22 mouse cellular contexts compared by ENCODE assay signal in the genomic region with DNA sequence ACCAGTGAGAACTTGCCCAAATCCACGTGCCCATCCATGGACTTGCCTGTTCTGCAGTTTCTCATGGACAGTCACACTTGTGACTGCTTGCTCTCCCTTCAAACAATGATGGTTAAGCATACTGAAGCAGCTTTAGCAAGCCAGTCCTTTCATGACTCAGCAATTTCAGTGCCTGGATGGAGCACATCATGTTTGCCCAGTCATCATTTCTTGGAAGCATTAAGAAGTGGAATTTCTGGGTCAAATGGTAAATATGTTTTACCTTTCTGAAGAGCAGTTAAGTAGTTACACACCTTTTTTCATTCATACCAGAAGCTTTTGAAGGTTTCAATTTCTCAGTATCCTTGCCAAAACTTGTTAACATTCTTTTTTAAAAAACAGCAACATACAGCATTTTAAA.
A peak's percentile ranks its signal among the peaks of the same experiment; 100 is the strongest.
DNase-seq lines count a peak whose midpoint lies in the region; ATAC-seq and TF ChIP-seq lines count a peak whose summit lies in the region.
"Had no signal": no experiment of that assay in that cellular context is flagged by ENCODE, and none has a peak within 500 bp of the region (broad histone marks: within the 10 kb centered on the region; RNA-seq: fewer than 3 reads in every experiment).

No protein-coding gene starts in this region.

- H3K9ac ChIP-seq in CH12.LX (ENCODE audit: insufficient read depth, low read depth) = no peak overlapping the region
- H3K9ac ChIP-seq: embryonic facial prominence, embryonic 15.5 days; liver, embryonic 13.5 days had no signal

- H3K4me1 ChIP-seq in CH12.LX (ENCODE audit: control insufficient read depth in 1 of 2, insufficient read depth in 2 of 2) = peaks cover 0 to 3% of the 10 kb centered on the region in 2 experiments; a peak in 1 of 4 replicates
- H3K4me1 ChIP-seq: embryonic facial prominence, embryonic 15.5 days; liver, embryonic 13.5 days had no signal

- no peak overlapping the region for H3K4me2 ChIP-seq in CH12.LX (ENCODE audit: insufficient read depth, low read depth, poor library complexity, severe bottlenecking)
- H3K4me2 ChIP-seq: embryonic facial prominence, embryonic 15.5 days; heart, embryonic 11.5 days; liver, embryonic 13.5 days had no signal

- TF ChIP-seq EP300 in CH12.LX (IDR thresholded peaks at IDR 0.05; ENCODE audit: low read length) = no peak

- peaks cover 0 to 2% of the 10 kb centered on the region in 2 experiments for H3K36me3 ChIP-seq in CH12.LX (replicated peaks in 1 of 2; ENCODE audit: control insufficient read depth in 1 of 2, insufficient read depth in 1 of 2, low read length in 1 of 2)
- H3K36me3 ChIP-seq: embryonic facial prominence, embryonic 15.5 days; forebrain, embryonic 10.5 days; liver, embryonic 13.5 days had no signal

- in situ Hi-C loops in CH12.LX (cut with MboI; ENCODE audit: low pct_ligation_motif_present, low pct_unique_long_range_greater_than_20kb, low sequenced_read_pairs) = no loop called here

- no peaks in the 10 kb centered on the region for H3K79me2 ChIP-seq in CH12.LX (replicated peaks; ENCODE audit: control insufficient read depth, extremely low read depth, insufficient read depth, poor library complexity, severe bottlenecking)

- dilution Hi-C loops in CH12.LX (cut with MboI; ENCODE audit: extremely low pct_ligation_motif_present, extremely low pct_unique_long_range_greater_than_20kb, low sequenced_read_pairs) = no loop called here

- H3K27me3 ChIP-seq in CH12.LX (replicated peaks) = no peaks in the 10 kb centered on the region
- H3K27me3 ChIP-seq: embryonic facial prominence, embryonic 15.5 days; liver, embryonic 13.5 days; megakaryocyte, embryonic 14.5 days had no signal

- peak; percentile 17 for DNase-seq in embryo, embryonic 11 days
- DNase-seq in embryo, embryonic 10.5 days (ENCODE audit: low spot score) = no peak
- DNase-seq in lung, adult 18-20 months = peak; percentile 10 to 55
- DNase-seq in lung, postnatal 14 days = no peak
- DNase-seq in CH12.LX (ENCODE audit: extremely low read depth) = no peak
- peak; percentile 7 for DNase-seq in c-Kit-positive CD71-positive TER-119-positive erythroid progenitor cells, embryonic 14.5 days (ENCODE audit: low spot score)
- DNase-seq: adrenal gland, adult 2 months; cerebellum, adult 18-20 months; heart, postnatal 14 days; kidney, adult 8-10 months; kidney, postnatal 36 days; layer of hippocampus, adult 9-11 months; liver, embryonic 13.5 days; right cerebral cortex, adult 18-20 months; thymus, postnatal 4 days had no signal

- ATAC-seq in granulocyte monocyte progenitor cell, adult 5-6 weeks (replicated peaks; ENCODE audit: poor library complexity, severe bottlenecking) = no peak
- no peak for ATAC-seq in megakaryocyte, adult 5-6 weeks (ENCODE audit: poor library complexity, severe bottlenecking)

- no peak for TF ChIP-seq CTCF in CH12.LX (conservative IDR thresholded peaks at IDR 0.05 in 1 of 2, IDR thresholded peaks at IDR 0.05 in 1 of 2; ENCODE audit: low read depth in 2 of 2, low read length in 2 of 2)

- no peak for TF ChIP-seq RAD21 in CH12.LX (IDR thresholded peaks at IDR 0.05; ENCODE audit: low read depth, low read length)

- H3K9me3 ChIP-seq in CH12.LX (replicated peaks; ENCODE audit: low read length) = no peaks in the 10 kb centered on the region
- H3K9me3 ChIP-seq: embryonic facial prominence, embryonic 15.5 days; forebrain, embryonic 10.5 days; liver, embryonic 13.5 days had no signal

- no peak overlapping the region for H3K4me3 ChIP-seq in CH12.LX (replicated peaks in 1 of 3; ENCODE audit: low read depth in 2 of 3, low read length in 2 of 3, poor library complexity in 1 of 3)
- H3K4me3 ChIP-seq: embryonic facial prominence, embryonic 15.5 days; forebrain, embryonic 10.5 days; liver, embryonic 13.5 days; megakaryocyte, embryonic 14.5 days; myocyte had no signal

- H3K27ac ChIP-seq in CH12.LX (ENCODE audit: insufficient read depth, low read depth) = no peak overlapping the region
- H3K27ac ChIP-seq: embryonic facial prominence, embryonic 15.5 days; forebrain, embryonic 10.5 days; liver, embryonic 13.5 days had no signal

- no peak for TF ChIP-seq POLR2A in CH12.LX (IDR thresholded peaks at IDR 0.05; ENCODE audit: low read depth, low read length)

TF ChIP-seq in CH12.LX, 34 proteins besides CTCF, POLR2A, EP300 and RAD21:
- TF ChIP-seq JUND (conservative IDR thresholded peaks at IDR 0.05; ENCODE audit: low read depth, low read length) (no peak), MAFK (IDR thresholded peaks at IDR 0.05; ENCODE audit: insufficient replicate concordance, low read length) (peak; percentile 74)

Comparison
In these comparisons a context has a peak if more than half of its experiments do, and no peak if none do; other contexts are left out.
1. DNase-seq: peak in embryo, embryonic 11 days (single experiment), lung, adult 18-20 months (2 of 2) and c-Kit-positive CD71-positive TER-119-positive erythroid progenitor cells, embryonic 14.5 days (single experiment); none in embryo, embryonic 10.5 days (single experiment), lung, postnatal 14 days (single experiment) and CH12.LX (single experiment).